Mouse (Mus musculus): ENCODE data around the gene Kdm1b.

The Kdm1b gene

GRCm38 (mm10) chr13:47056781-47057180, 13.5 kb downstream of the Kdm1b start:
- in situ Hi-C loops (cut with MboI, MseI): loop anchor here (5.0 kb wide), 1 partner anchor 1456 kb away; the partner anchor contains the start of genes A830005F24Rik and Zfp169

- in situ Hi-C loops (cut with MboI, MseI): no loop called here
Observed at GRCm38 (mm10) chr13:47062756-47063155, 19.5 kb downstream of the Kdm1b start.

DNA sequence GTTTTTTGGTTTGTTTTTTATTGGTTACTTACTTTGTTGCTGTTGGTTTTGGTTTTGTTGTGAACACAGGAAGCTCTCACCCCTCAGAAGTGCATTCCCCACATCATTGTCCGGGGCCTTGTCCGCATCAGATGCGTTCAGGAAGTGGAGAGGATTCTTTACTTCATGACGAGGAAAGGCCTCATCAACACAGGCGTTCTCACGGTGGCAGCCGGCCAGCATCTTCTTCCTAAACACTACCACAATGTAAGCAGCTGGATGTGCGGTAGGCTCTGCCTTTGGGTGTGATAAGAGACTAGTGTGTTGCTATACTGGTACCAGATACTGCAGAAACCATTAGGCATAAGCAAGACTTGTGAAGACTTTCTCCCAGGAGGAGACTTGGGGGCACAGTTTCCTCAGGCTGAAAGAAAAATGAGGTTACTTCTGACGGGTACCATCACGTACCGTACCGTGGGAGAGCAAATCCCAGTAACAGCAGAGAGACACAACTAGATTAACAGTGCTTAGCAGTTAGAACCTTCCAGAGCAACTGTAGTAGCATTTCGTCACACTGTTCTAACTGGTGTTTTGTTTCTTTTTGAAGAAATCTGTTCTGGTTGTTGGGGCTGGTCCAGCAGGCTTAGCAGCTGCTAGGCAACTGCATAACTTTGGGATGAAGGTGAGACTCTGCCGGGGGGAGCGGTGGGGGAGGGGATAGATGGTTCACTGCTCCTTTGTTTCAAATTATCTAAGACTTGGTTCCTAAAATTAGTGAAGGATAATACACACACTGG, 20.9 kb downstream of the Kdm1b start:
- in situ Hi-C loops (cut with MboI, MseI): no loop called here

DNA sequence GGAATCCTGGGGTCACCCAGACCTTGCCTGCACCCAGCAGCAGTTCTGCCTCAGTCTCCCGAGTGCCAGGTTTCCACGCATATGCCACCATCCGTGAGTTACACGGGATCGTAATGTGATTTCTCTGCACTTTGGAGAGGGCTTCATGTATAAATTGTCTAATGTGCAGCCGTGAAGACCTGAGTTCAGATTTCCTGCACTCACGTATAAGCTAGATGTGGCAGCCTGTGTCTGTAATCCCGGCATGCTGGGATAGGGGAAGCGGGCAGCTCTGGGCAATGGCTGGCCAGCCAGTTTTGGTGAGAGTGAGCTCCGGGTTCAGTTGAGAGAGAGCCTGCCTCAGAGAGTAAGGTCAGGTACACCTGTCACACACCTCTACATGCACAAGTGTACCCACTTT, 23.2 kb downstream of the Kdm1b start:
- in situ Hi-C loops (cut with MboI, MseI): no loop called here

DNA sequence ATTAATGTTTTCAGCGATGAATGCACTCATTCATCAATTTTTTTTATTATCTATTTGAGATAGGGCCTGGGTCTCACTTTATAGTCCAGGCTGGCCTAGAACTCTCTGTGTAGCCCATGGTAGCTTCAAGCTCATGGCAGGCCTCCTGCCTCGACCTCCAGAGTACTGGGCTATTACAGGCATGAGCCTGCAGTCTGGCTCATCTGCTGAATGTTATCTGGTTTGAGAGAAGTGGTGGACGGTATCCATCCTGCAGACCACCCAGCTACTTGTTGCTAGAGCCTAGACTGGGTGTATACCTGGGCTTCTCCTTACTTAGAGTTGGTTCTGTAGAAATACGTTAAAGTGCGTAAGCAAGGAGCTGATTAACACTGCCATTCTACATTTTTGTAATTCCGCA, 23.7 kb downstream of the Kdm1b start:
- in situ Hi-C loops (cut with MboI, MseI): no loop called here

DNA sequence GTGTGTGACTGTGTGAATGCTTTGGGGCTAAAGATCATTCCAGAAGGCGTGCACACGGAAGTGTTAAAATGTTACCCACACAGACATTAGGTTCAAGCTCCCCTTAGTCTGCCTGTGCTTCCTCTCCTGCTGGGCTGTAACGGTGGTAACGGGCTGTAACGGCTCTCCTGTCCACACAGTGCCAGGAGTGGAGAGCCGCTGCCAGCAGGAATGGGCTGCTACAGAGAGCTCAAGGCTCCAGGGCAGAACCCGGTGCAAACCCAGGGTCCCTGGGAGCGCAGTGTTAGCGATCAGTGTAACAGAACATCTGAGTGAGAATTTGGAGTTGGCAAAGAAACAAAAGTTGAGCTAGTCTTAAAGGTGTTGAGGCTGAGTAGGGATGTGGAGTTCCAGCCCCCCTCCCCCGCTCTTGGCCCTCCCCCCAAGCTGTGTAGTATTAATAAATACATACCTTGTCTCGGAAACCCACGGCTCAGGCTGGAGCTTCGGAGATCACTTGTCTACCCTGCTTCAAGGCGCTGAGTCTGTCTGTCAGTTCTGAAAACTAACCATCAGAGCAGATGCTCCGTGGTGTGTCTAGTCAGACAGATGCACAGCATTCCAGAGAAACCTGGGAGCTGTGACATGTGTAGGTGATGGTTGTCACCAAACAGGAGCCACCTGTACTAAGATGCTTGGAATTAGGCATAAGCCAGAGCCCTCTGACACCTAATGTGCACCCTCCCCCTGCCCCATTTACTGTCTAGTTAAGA, 27.2 kb downstream of the Kdm1b start:
- in situ Hi-C loops (cut with MboI, MseI): loop anchor here (10.0 kb wide), 1 partner anchor 214 kb away; no protein-coding TSS in a partner anchor

DNA sequence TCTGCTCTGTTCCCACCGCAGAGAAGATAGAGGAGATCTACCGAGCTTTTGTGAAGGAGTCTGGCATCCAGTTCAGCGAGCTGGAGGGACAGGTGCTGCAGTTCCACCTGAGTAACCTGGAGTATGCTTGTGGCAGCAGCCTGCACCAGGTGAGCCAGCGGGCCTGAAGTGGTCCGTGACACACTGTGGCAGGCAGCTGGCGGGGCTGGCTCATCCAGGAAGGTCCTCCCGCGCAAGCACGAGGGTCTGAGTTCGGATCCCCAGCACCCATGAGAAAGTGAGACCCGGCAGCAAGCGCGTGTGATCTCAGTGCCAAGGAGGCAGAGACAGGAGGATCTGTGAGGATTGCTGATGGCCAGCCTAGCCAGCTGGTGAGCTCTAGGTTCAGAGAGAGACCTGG, 28.6 kb downstream of the Kdm1b start:
- in situ Hi-C loops (cut with MboI, MseI): loop anchor here (10.0 kb wide), 1 partner anchor 213 kb away; no protein-coding TSS in a partner anchor

GRCm38 (mm10) chr13:47072484-47072883, 29.2 kb downstream of the Kdm1b start:
- in situ Hi-C loops (cut with MboI, MseI): loop anchor here (10.0 kb wide), 1 partner anchor 212 kb away; no protein-coding TSS in a partner anchor

GRCm38 (mm10) chr13:47076156-47076555, 32.9 kb downstream of the Kdm1b start:
- in situ Hi-C loops (cut with MboI, MseI): loop anchor here (10.0 kb wide), 1 partner anchor 209 kb away; no protein-coding TSS in a partner anchor

DNA sequence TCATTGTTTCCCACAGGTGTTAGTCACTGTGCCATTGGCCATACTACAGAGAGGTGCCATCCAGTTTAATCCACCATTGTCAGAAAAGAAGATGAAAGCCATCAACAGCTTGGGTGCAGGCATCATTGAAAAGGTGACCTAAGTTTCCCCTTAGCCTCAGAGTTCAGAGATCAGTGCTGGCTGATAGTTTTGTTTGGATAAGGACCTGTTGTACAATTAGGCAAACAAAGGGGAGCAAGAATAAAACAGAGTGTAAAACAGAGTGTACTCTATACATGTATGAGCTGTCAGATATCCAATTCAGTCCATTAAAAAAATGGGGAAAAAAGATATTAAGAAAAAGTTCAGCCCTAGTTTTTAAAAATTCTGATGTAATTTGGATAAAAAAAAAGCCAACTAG, 34.1 kb downstream of the Kdm1b start:
- in situ Hi-C loops (cut with MboI, MseI): loop anchor here (10.0 kb wide), 1 partner anchor 207 kb away; no protein-coding TSS in a partner anchor

DNA sequence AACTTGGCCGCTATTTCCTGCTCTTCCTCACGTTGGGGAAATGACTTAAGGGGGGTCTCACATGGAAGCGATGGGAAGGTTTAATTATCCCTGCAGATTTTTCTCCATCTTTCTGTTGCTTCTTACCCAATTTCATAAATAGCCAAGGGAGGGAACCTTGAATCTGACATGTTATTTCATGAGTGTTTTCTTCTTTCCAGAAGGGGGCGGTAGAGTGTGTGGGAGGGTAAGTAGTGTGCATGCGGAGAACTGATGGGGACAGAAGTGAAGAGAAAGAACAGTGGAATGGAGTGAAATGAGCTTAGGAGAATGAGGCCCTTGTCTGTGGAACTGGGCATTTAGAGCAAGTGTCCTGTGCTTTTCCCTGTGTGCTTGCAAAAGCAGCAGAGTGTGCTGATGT, 35.5 kb downstream of the Kdm1b start:
- in situ Hi-C loops (cut with MboI, MseI): loop anchor here (10.0 kb wide), 1 partner anchor 206 kb away; no protein-coding TSS in a partner anchor

GRCm38 (mm10) chr13:47080905-47081505, 37.7 kb downstream of the Kdm1b start:
- in situ Hi-C loops (cut with MboI, MseI): no loop called here

DNA sequence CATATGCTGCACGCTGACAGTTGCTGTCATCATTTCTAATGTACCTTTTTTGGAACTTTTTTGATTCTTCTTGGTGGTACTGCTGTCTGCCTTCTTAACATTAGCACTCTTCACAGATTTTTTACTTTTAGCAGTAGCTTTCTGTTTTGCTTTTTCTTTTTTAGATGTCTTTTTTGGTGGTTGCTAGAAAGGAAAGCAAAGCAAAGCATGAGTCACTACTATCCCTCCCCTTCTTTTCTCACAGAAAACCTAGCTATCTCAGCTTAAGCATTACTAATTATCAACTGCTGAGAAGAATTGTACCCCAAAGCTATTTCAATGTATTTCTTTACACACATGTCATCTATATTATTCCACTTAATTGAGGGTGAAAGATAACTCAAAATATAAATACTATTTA, 45.1 kb downstream of the Kdm1b start:
- in situ Hi-C loops (cut with MboI, MseI): no loop called here

DNA sequence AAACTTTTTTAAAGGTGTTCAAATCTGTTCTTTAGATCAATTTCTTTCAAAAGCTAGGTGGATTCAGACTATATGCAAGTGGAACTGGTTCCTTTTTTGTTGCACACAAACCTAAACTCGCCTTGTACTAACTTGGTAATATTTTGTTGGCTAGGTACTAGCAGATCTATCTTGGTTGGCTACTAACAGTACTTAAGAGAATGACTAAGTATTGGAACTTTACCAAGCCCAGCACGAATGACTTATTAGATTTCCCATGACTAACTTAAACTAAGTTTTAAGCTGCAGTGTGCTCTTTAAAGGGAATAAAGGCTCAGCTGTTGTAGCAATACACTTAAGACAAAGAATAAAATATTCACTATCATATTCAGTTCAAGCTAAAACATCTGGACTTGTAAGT, 46.0 kb downstream of the Kdm1b start:
- in situ Hi-C loops (cut with MboI, MseI): no loop called here

DNA sequence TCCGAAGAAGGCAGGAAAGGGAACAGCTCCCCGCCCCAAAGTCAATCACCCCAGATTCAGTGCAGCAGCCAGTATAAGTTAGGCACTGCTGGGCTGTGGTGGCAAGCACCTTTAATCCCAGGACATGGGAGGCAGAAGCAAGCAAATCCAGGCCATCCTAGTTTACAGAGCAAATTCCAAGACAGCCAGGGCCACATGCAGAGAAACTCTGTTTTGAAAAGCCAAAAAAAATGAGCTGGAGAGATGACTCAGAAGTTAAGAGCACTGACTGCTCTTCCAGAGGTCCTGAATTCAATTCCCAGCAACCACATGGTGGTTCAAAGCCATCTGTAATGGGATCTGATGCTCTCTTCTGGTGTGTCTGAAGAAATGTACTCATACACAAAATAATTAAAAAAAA, 50.5 kb downstream of the Kdm1b start:
- in situ Hi-C loops (cut with MboI, MseI): no loop called here

- in situ Hi-C loops (cut with MboI, MseI): no loop called here
Observed at GRCm38 (mm10) chr13:47096591-47096990, 53.3 kb downstream of the Kdm1b start.

- in situ Hi-C loops (cut with MboI, MseI): no loop called here
Observed at GRCm38 (mm10) chr13:47099265-47099664, 56.0 kb downstream of the Kdm1b start.

DNA sequence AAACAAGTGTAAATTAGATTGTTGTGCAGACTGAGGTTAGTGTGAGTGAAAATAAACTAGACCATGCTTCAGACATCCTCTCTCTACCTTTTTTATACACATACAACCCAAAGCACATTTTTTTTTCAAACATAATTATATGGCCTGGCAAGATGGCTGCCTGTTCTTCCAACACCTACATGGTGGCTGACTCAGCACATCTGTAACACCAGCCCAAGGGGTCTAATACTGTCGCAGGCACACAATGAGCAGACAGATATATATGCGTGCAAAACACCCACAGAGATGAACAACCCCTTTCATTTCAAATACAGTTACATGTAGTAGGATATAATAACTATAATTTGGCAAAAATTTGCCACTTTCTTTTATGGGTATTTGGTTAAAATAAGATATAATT, 57.3 kb downstream of the Kdm1b start:
- in situ Hi-C loops (cut with MboI, MseI): no loop called here

- in situ Hi-C loops (cut with MboI, MseI): no loop called here
Observed at GRCm38 (mm10) chr13:47104146-47104545, 60.8 kb downstream of the Kdm1b start.

GRCm38 (mm10) chr13:47104856-47105541, 61.7 kb downstream of the Kdm1b start:
- in situ Hi-C loops (cut with MboI, MseI): no loop called here

Data from T-helper 2 cell (primary cell).